8 mouse cellular contexts compared by ENCODE assay signal in genomic region chr10:125764402-125765102, GRCm38 (mm10).
A peak's percentile ranks its signal among the peaks of the same experiment; 100 is the strongest.
DNase-seq lines count a peak whose midpoint lies in the region; ATAC-seq and TF ChIP-seq lines count a peak whose summit lies in the region.

No protein-coding gene starts in this region.

- H3K9ac ChIP-seq in lung, embryonic 15.5 days: no peak overlapping the region

- no peak overlapping the region for H3K27ac ChIP-seq in thymus, adult 2 months (ENCODE audit: control insufficient read depth, insufficient read depth, low read length)
- H3K27ac ChIP-seq in lung, embryonic 15.5 days: peak overlapping the region; percentile 43; the same call in 1 of the 2 replicates

- H3K27me3 ChIP-seq in thymus, adult 2 months (ENCODE audit: control insufficient read depth, insufficient read depth, low read length): no peaks in the 10 kb centered on the region
- H3K27me3 ChIP-seq in lung, embryonic 15.5 days: no peaks in the 10 kb centered on the region

- H3K36me3 ChIP-seq in thymus, adult 2 months (ENCODE audit: control insufficient read depth, insufficient read depth, low read length): no peaks in the 10 kb centered on the region
- H3K36me3 ChIP-seq in lung, embryonic 15.5 days: no peaks in the 10 kb centered on the region

- no peak overlapping the region for H3K4me3 ChIP-seq in thymus, adult 2 months (ENCODE audit: control insufficient read depth, insufficient read depth, low read length)
- H3K4me3 ChIP-seq in lung, embryonic 15.5 days: no peak overlapping the region

- peak; percentile 47; the same call in 1 of the 2 replicates for ATAC-seq in frontal cortex, adult (ENCODE audit: low TSS enrichment)
- no peak; the same call in 1 of the 2 replicates for ATAC-seq in lung, embryonic 15.5 days (ENCODE audit: borderline replicate concordance, extremely low read depth, low FRiP score, low TSS enrichment)

- no peak for DNase-seq in frontal cortex, postnatal 36 days (ENCODE audit: low spot score in 2 of 2)
- peak; percentile 13 for DNase-seq in thymus, postnatal 4 days
- no peak for DNase-seq in thymus, adult 2 months
- peak; percentile 89 to 90 for DNase-seq in kidney, adult 8-10 months
- DNase-seq in testis, postnatal 14 days (ENCODE audit: low spot score): peak; percentile 43
- DNase-seq in thymus, postnatal 10 days (ENCODE audit: low spot score in 2 of 2): no peak

- no peak for TF ChIP-seq CTCF in thymus, adult 2 months (IDR thresholded peaks at IDR 0.05; ENCODE audit: borderline replicate concordance, control insufficient read depth, extremely low read depth, insufficient read depth, low read length, poor library complexity)

- no peaks in the 10 kb centered on the region; the same call in 1 of the 2 replicates for H3K9me3 ChIP-seq in lung, embryonic 15.5 days

- H3K4me1 ChIP-seq in thymus, adult 2 months (replicated peaks; ENCODE audit: control insufficient read depth, insufficient read depth, low read length): no peaks in the 10 kb centered on the region
- 0 out of 2 replicates have a peak, but pooled peaks cover 2% of the 10 kb centered on the region for H3K4me1 ChIP-seq in lung, embryonic 15.5 days

- H3K4me2 ChIP-seq in lung, embryonic 15.5 days: no peak overlapping the region

- no peak for TF ChIP-seq POLR2A in thymus, adult 2 months (IDR thresholded peaks at IDR 0.05; ENCODE audit: control insufficient read depth, extremely low read depth, insufficient read depth, low read length, poor library complexity)

- WGBS in thymus, adult 2 months: 73% methylated on average over 10 of the region's 10 CpGs
- WGBS in lung, embryonic 15.5 days: 56% methylated on average over 10 of the region's 10 CpGs

Comparison
In these comparisons a context has a peak if more than half of its experiments do, and no peak if none do; other contexts are left out.
1. DNase-seq: peak in thymus, postnatal 4 days (single experiment), kidney, adult 8-10 months (2 of 2) and testis, postnatal 14 days (single experiment); none in frontal cortex, postnatal 36 days (0 of 2), thymus, adult 2 months (single experiment) and thymus, postnatal 10 days (0 of 2).